Mouse (Mus musculus): ENCODE results near the gene Fam104a. TPM values are rescaled to one million over a fixed set of nuclear protein-coding genes. Genes with fewer than 3 reads are reported as not detected.
A peak's percentile ranks its signal among the peaks of the same experiment; 100 is the strongest.

Gene Fam104a
- total and polyA plus RNA-seq, 3 experiments, result 14.6 to 57.0 (median 35.3) TPM

GRCm38 (mm10) chr11:113678373-113678772 lies 5.6 kb downstream of the Fam104a start:
- H3K36me3 ChIP-seq (replicated peaks in 1 of 2; ENCODE audit: control insufficient read depth in 1 of 2, insufficient read depth in 1 of 2, low read length in 1 of 2), result peaks cover 19 to 66% of the 10 kb centered on the region in 2 experiments
- H3K27ac ChIP-seq (ENCODE audit: insufficient read depth, low read depth), result peak overlapping the region; percentile 7
- dilution Hi-C loops (cut with MboI; ENCODE audit: extremely low pct_ligation_motif_present, extremely low pct_unique_long_range_greater_than_20kb, low sequenced_read_pairs), result no loop called here

DNA sequence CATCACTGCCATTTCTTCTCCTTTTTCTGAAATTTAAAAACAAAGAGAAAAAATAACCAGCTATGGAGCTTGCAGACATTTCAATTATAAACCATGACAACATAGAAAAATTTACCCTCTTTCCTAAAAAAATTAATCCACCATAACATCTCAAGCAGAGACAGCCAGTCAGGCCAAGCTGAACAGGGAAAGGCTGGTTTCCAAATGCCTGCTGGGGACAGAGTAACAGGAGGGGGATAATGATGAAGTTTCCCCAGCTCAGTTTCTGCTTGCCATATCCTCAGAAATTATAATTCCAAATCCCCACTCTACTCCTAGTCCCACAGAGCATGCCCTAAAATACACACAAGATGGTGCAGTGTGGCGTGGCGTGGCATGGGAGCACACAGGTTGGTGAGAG lies 6.6 kb downstream of the Fam104a start:
- Histone ChIP-seq H3K36me3 (replicated peaks in 1 of 2; ENCODE audit: control insufficient read depth in 1 of 2, insufficient read depth in 1 of 2, low read length in 1 of 2) (peaks cover 25 to 75% of the 10 kb centered on the region in 2 experiments), H3K27me3 (replicated peaks) (no peaks in the 10 kb centered on the region), H3K9ac (ENCODE audit: insufficient read depth, low read depth) (no peak overlapping the region), H3K79me2 (replicated peaks; ENCODE audit: control insufficient read depth, extremely low read depth, insufficient read depth, poor library complexity, severe bottlenecking) (peaks cover 85% of the 10 kb centered on the region), H3K27ac (ENCODE audit: insufficient read depth, low read depth) (peak overlapping the region; percentile 27), H3K4me1 (ENCODE audit: control insufficient read depth in 1 of 2, insufficient read depth in 2 of 2) (peaks cover 16 to 58% of the 10 kb centered on the region in 2 experiments), H3K9me3 (replicated peaks; ENCODE audit: low read length) (no peaks in the 10 kb centered on the region), H3K4me2 (ENCODE audit: insufficient read depth, low read depth, poor library complexity, severe bottlenecking) (no peak overlapping the region), H3K4me3 (replicated peaks in 1 of 3; ENCODE audit: low read depth in 2 of 3, low read length in 2 of 3, poor library complexity in 1 of 3) (no peak overlapping the region)
- TF ChIP-seq CTCF (conservative IDR thresholded peaks at IDR 0.05 in 1 of 2, IDR thresholded peaks at IDR 0.05 in 1 of 2; ENCODE audit: low read depth in 2 of 2, low read length in 2 of 2) (no peak), TCF12 (IDR thresholded peaks at IDR 0.05; ENCODE audit: low read depth, low read length) (no peak), CHD2 (IDR thresholded peaks at IDR 0.05; ENCODE audit: low read length) (no peak), ZNF384 (IDR thresholded peaks at IDR 0.05; ENCODE audit: low read depth, low read length) (no peak), SIN3A (IDR thresholded peaks at IDR 0.05; ENCODE audit: low read length) (no peak), MXI1 (IDR thresholded peaks at IDR 0.05; ENCODE audit: low read depth, low read length) (no peak), RAD21 (IDR thresholded peaks at IDR 0.05; ENCODE audit: low read depth, low read length) (no peak), BHLHE40 (IDR thresholded peaks at IDR 0.05; ENCODE audit: low read depth, low read length) (no peak), POLR2AphosphoS2 (IDR thresholded peaks at IDR 0.05; ENCODE audit: low read depth, low read length) (no peak), IRF4 (IDR thresholded peaks at IDR 0.05; ENCODE audit: low read depth, low read length) (no peak)
- no peak for DNase-seq (ENCODE audit: extremely low read depth)
- dilution Hi-C loops (cut with MboI; ENCODE audit: extremely low pct_ligation_motif_present, extremely low pct_unique_long_range_greater_than_20kb, low sequenced_read_pairs), result no loop called here
- in situ Hi-C loops (cut with MboI; ENCODE audit: low pct_ligation_motif_present, low pct_unique_long_range_greater_than_20kb, low sequenced_read_pairs), result no loop called here

More at GRCm38 (mm10) chr11:113678373-113678772, 5.6 kb downstream of the Fam104a start:
- peaks cover 85% of the 10 kb centered on the region for H3K79me2 ChIP-seq (replicated peaks; ENCODE audit: control insufficient read depth, extremely low read depth, insufficient read depth, poor library complexity, severe bottlenecking)
- in situ Hi-C loops (cut with MboI; ENCODE audit: low pct_ligation_motif_present, low pct_unique_long_range_greater_than_20kb, low sequenced_read_pairs), result no loop called here
- H3K4me2 ChIP-seq (ENCODE audit: insufficient read depth, low read depth, poor library complexity, severe bottlenecking), result no peak overlapping the region
- H3K9ac ChIP-seq (ENCODE audit: insufficient read depth, low read depth), result 0 out of 2 replicates have a peak overlapping the region, but pooled peaks have one; percentile 11
- H3K4me3 ChIP-seq (replicated peaks in 1 of 3; ENCODE audit: low read depth in 2 of 3, low read length in 2 of 3, poor library complexity in 1 of 3), result peak overlapping the region in 1 of 3 experiments; percentile 7
- H3K4me1 ChIP-seq (ENCODE audit: control insufficient read depth in 1 of 2, insufficient read depth in 2 of 2), result peaks cover 16 to 60% of the 10 kb centered on the region in 2 experiments
- H3K9me3 ChIP-seq (replicated peaks; ENCODE audit: low read length), result no peaks in the 10 kb centered on the region
- H3K27me3 ChIP-seq (replicated peaks), result no peaks in the 10 kb centered on the region
- DNase-seq (ENCODE audit: extremely low read depth), result no peak
- no peak for TF ChIP-seq SMC3 (IDR thresholded peaks at IDR 0.05; ENCODE audit: low read depth, low read length)
- TF ChIP-seq JUN (IDR thresholded peaks at IDR 0.05; ENCODE audit: insufficient read depth, low read depth, low read length), result no peak
- TF ChIP-seq MXI1 (IDR thresholded peaks at IDR 0.05; ENCODE audit: low read depth, low read length), result 0 out of 2 replicates have a peak, but pooled peaks have one; percentile 3
- TF ChIP-seq CTCF (conservative IDR thresholded peaks at IDR 0.05 in 1 of 2, IDR thresholded peaks at IDR 0.05 in 1 of 2; ENCODE audit: low read depth in 2 of 2, low read length in 2 of 2), result peak in 1 of 2 experiments; percentile 28; a peak in 2 of 4 replicates

- dilution Hi-C loops (cut with MboI; ENCODE audit: extremely low pct_ligation_motif_present, extremely low pct_unique_long_range_greater_than_20kb, low sequenced_read_pairs), result no loop called here
- Histone ChIP-seq H3K36me3 (replicated peaks in 1 of 2; ENCODE audit: control insufficient read depth in 1 of 2, insufficient read depth in 1 of 2, low read length in 1 of 2) (peaks cover 26 to 79% of the 10 kb centered on the region in 2 experiments), H3K4me1 (ENCODE audit: control insufficient read depth in 1 of 2, insufficient read depth in 2 of 2) (peaks cover 16 to 53% of the 10 kb centered on the region in 2 experiments)
- TF ChIP-seq HCFC1 (IDR thresholded peaks at IDR 0.05; ENCODE audit: low read depth, low read length), result no peak
- TF ChIP-seq CHD1 (IDR thresholded peaks at IDR 0.05; ENCODE audit: low read depth, low read length), result peak; percentile 51; the same call in 1 of the 2 replicates
- no peak for TF ChIP-seq ZC3H11A (IDR thresholded peaks at IDR 0.05; ENCODE audit: low read depth, low read length)
- no peak for TF ChIP-seq MAFK (IDR thresholded peaks at IDR 0.05; ENCODE audit: insufficient replicate concordance, low read length)
- TF ChIP-seq JUND (conservative IDR thresholded peaks at IDR 0.05; ENCODE audit: low read depth, low read length), result peak; percentile 68; the same call in 1 of the 2 replicates
- peak; percentile 49 for TF ChIP-seq BHLHE40 (IDR thresholded peaks at IDR 0.05; ENCODE audit: low read depth, low read length)
- TF ChIP-seq MEF2A (IDR thresholded peaks at IDR 0.05; ENCODE audit: borderline replicate concordance, low read depth, low read length), result peak; percentile 45; the same call in 1 of the 2 replicates
- TF ChIP-seq ZMIZ1 (IDR thresholded peaks at IDR 0.05; ENCODE audit: low read depth, low read length), result no peak
- no peak for TF ChIP-seq ELF1 (IDR thresholded peaks at IDR 0.05; ENCODE audit: low read depth, low read length)
- no peak for TF ChIP-seq UBTF (IDR thresholded peaks at IDR 0.05; ENCODE audit: low read depth, low read length)
- no peak for TF ChIP-seq MAZ (IDR thresholded peaks at IDR 0.05; ENCODE audit: low read depth, low read length)
- no peak for TF ChIP-seq GABPA (IDR thresholded peaks at IDR 0.05; ENCODE audit: insufficient replicate concordance, low read depth, low read length)
- peak; percentile 82 for TF ChIP-seq EP300 (IDR thresholded peaks at IDR 0.05; ENCODE audit: low read length)
- TF ChIP-seq PAX5 (IDR thresholded peaks at IDR 0.05; ENCODE audit: low read length), result no peak
- peak; percentile 44 for TF ChIP-seq JUN (IDR thresholded peaks at IDR 0.05; ENCODE audit: insufficient read depth, low read depth, low read length)
Observed at GRCm38 (mm10) chr11:113676847-113677246, 7.1 kb downstream of the Fam104a start.

More at GRCm38 (mm10) chr11:113676847-113677246, 7.1 kb downstream of the Fam104a start:
- no peak overlapping the region for H3K4me2 ChIP-seq (ENCODE audit: insufficient read depth, low read depth, poor library complexity, severe bottlenecking)
- peak overlapping the region; percentile 13; the same call in 1 of the 2 replicates for H3K27ac ChIP-seq (ENCODE audit: insufficient read depth, low read depth)
- no peaks in the 10 kb centered on the region for H3K27me3 ChIP-seq (replicated peaks)
- in situ Hi-C loops (cut with MboI; ENCODE audit: low pct_ligation_motif_present, low pct_unique_long_range_greater_than_20kb, low sequenced_read_pairs), result no loop called here
- no peak overlapping the region for H3K4me3 ChIP-seq (replicated peaks in 1 of 3; ENCODE audit: low read depth in 2 of 3, low read length in 2 of 3, poor library complexity in 1 of 3)
- H3K79me2 ChIP-seq (replicated peaks; ENCODE audit: control insufficient read depth, extremely low read depth, insufficient read depth, poor library complexity, severe bottlenecking), result peaks cover 86% of the 10 kb centered on the region
- peak; percentile 60 for DNase-seq (ENCODE audit: extremely low read depth)
- no peak overlapping the region for H3K9ac ChIP-seq (ENCODE audit: insufficient read depth, low read depth)
- H3K9me3 ChIP-seq (replicated peaks; ENCODE audit: low read length), result no peaks in the 10 kb centered on the region
